In genomic region chr15:11996883-11997282, GRCm38 (mm10) we compare ENCODE assay signal across 8 mouse cellular contexts. TPM values are rescaled to one million over a fixed set of nuclear protein-coding genes. Genes with fewer than 3 reads are reported as not detected.
A peak's percentile ranks its signal among the peaks of the same experiment; 100 is the strongest.
DNase-seq lines count a peak whose midpoint lies in the region; ATAC-seq and TF ChIP-seq lines count a peak whose summit lies in the region.

Sub1 (minus strand) TSS chr15:11996983.

- H3K4me3 ChIP-seq in layer of hippocampus, adult 2 months = peak within 1 kb of the TSS; percentile 99
- peak within 1 kb of the TSS; percentile 64 for H3K4me3 ChIP-seq in midbrain, embryonic 15.5 days

- H3K9ac ChIP-seq in midbrain, embryonic 15.5 days = peak within 1 kb of the TSS; percentile 68

- no peak for TF ChIP-seq POLR2A in brain, embryonic 14.5 days (IDR thresholded peaks at IDR 0.05; ENCODE audit: borderline replicate concordance, extremely low read depth, insufficient read depth, insufficient read length, poor library complexity, severe bottlenecking)

- TF ChIP-seq CTCF in layer of hippocampus, adult 2 months (conservative IDR thresholded peaks at IDR 0.05) = no peak
- no peak for TF ChIP-seq CTCF in brain, embryonic 14.5 days (IDR thresholded peaks at IDR 0.05; ENCODE audit: borderline replicate concordance, extremely low read depth, insufficient read depth, insufficient read length)

- no peaks in the 10 kb centered on the region for H3K27me3 ChIP-seq in midbrain, embryonic 15.5 days (replicated peaks)

- H3K4me2 ChIP-seq in midbrain, embryonic 15.5 days = peak within 1 kb of the TSS; percentile 67

- peaks cover 25% of the 10 kb centered on the region for H3K4me1 ChIP-seq in midbrain, embryonic 15.5 days

- peaks cover 3% of the 10 kb centered on the region; the same call in 1 of the 2 replicates for H3K36me3 ChIP-seq in midbrain, embryonic 15.5 days (replicated peaks)

- no peak for ATAC-seq in granulocyte monocyte progenitor cell, adult 5-6 weeks (replicated peaks; ENCODE audit: poor library complexity, severe bottlenecking)
- ATAC-seq in midbrain, embryonic 15.5 days (replicated peaks) = no peak

- peak within 1 kb of the TSS; percentile 91 for H3K27ac ChIP-seq in layer of hippocampus, adult 2 months
- peak within 1 kb of the TSS; percentile 83 for H3K27ac ChIP-seq in midbrain, embryonic 15.5 days

- H3K9me3 ChIP-seq in midbrain, embryonic 15.5 days = no peaks in the 10 kb centered on the region

- WGBS in midbrain, embryonic 15.5 days = 89% methylated on average over 7 of the region's 7 CpGs

- no peak for DNase-seq in layer of hippocampus, adult 2 months (ENCODE audit: low spot score in 2 of 2)
- DNase-seq in layer of hippocampus, adult 9-10 months (ENCODE audit: low spot score) = no peak
- no peak for DNase-seq in brain, embryonic 14.5 days (ENCODE audit: low read depth)
- DNase-seq in layer of hippocampus, postnatal 25 days (ENCODE audit: extremely low spot score in 1 of 2, low spot score in 1 of 2) = no peak
- no peak for DNase-seq in cerebellum, postnatal 36 days
- DNase-seq in lung, postnatal 25 days (ENCODE audit: low spot score) = no peak

RNA-seq across cellular contexts. Expression of gene Sub1, which starts in this region (rescaled TPM):
- total RNA-seq in layer of hippocampus, adult 2 months (2021) = 100 to 1,000 TPM; 303 to 321 TPM
- 128 and 151 TPM in 2 replicates for polyA plus RNA-seq in brain, embryonic 14.5 days (2012; rRNA removed)
- 545 and 554 TPM in 2 replicates for total RNA-seq in granulocyte monocyte progenitor cell, adult 5-6 weeks (2014; fragmentation: Nextera tagmentation)
- total RNA-seq in granulocyte monocyte progenitor cell, adult 5-6 weeks (2017) = 769 and 935 TPM in 2 replicates
- total RNA-seq in layer of hippocampus, postnatal 25 days (2021) = 100 to 1,000 TPM; 305 to 336 TPM
- 469 and 476 TPM in 2 replicates for polyA plus RNA-seq in midbrain, embryonic 15.5 days (2015; fragmentation: Nextera tagmentation; extraction: Ambion mirVana)
